Comparison of ENCODE assay signal across 8 mouse cellular contexts in genomic region chr5:89844354-89844753, GRCm38 (mm10). TPM values are rescaled to one million over a fixed set of nuclear protein-coding genes. Genes with fewer than 3 reads are reported as not detected.
DNase-seq lines count a peak whose midpoint lies in the region; ATAC-seq and TF ChIP-seq lines count a peak whose summit lies in the region.

No protein-coding gene starts in this region.

- ATAC-seq in cerebellum, adult (ENCODE audit: insufficient number of reproducible peaks, low FRiP score, low TSS enrichment): no peak
- ATAC-seq in forebrain, postnatal 0 days: peak; percentile 44
- ATAC-seq in inflammation-experienced regulatory T-cells, adult 6 months: no peak

- intact Hi-C loops in heart, postnatal 36 days (cut with DNase I): no loop called here

- H3K9ac ChIP-seq in forebrain, postnatal 0 days: no peak overlapping the region
- H3K9ac ChIP-seq in liver, adult 2 months (ENCODE audit: low read depth, low read length): no peak overlapping the region

- no peaks in the 10 kb centered on the region for H3K27me3 ChIP-seq in forebrain, postnatal 0 days (ENCODE audit: insufficient read depth, low read length)
- no peaks in the 10 kb centered on the region; the same call in 1 of the 2 replicates for H3K27me3 ChIP-seq in liver, adult 2 months (ENCODE audit: control insufficient read depth, insufficient read depth, low read length)

- H3K27ac ChIP-seq in forebrain, postnatal 0 days (ENCODE audit: low read depth, low read length): no peak overlapping the region
- H3K27ac ChIP-seq in liver, adult 2 months (replicated peaks; ENCODE audit: insufficient read depth, low read depth, low read length): no peak overlapping the region

- no peak overlapping the region for H3K4me2 ChIP-seq in forebrain, postnatal 0 days (ENCODE audit: low read depth)

- H3K4me1 ChIP-seq in forebrain, postnatal 0 days (ENCODE audit: insufficient read depth): peaks cover 6% of the 10 kb centered on the region
- no peaks in the 10 kb centered on the region; the same call in 1 of the 2 replicates for H3K4me1 ChIP-seq in liver, adult 2 months (ENCODE audit: control insufficient read depth, insufficient read depth, low read length)

- no peak for TF ChIP-seq POLR2A in liver, adult 2 months (IDR thresholded peaks at IDR 0.05; ENCODE audit: extremely low read depth, insufficient read depth, low read length)

- 23% methylated on average over 5 of the region's 5 CpGs for WGBS in forebrain, postnatal 0 days
- WGBS in liver, adult 2 months: 65% methylated on average over 5 of the region's 5 CpGs

- peak; percentile 7 for DNase-seq in cerebellum, adult 11 months
- DNase-seq in adrenal gland, adult 8-10 months: peak; percentile 5
- DNase-seq in forebrain, postnatal 0 days: peak; percentile 42
- DNase-seq in heart, postnatal 36 days: peak; percentile 64 to 68
- DNase-seq in liver, adult 2 months (ENCODE audit: extremely low read depth, low read depth, low spot score): peak; percentile 2
- DNase-seq in ovary, postnatal 14 days (ENCODE audit: low spot score): peak; percentile 42

- no peaks in the 10 kb centered on the region for H3K9me3 ChIP-seq in forebrain, postnatal 0 days (ENCODE audit: low read length)

- H3K79me2 ChIP-seq in liver, adult 2 months (ENCODE audit: control insufficient read depth, insufficient read depth, low read length): no peaks in the 10 kb centered on the region

- no peak for TF ChIP-seq CTCF in forebrain, postnatal 0 days (IDR thresholded peaks at IDR 0.05; ENCODE audit: low read depth)
- no peak for TF ChIP-seq CTCF in liver, adult 2 months (IDR thresholded peaks at IDR 0.05; ENCODE audit: low read depth, low read length)

- no peaks in the 10 kb centered on the region for H3K36me3 ChIP-seq in forebrain, postnatal 0 days (ENCODE audit: insufficient read depth)
- no peaks in the 10 kb centered on the region for H3K36me3 ChIP-seq in liver, adult 2 months (ENCODE audit: control insufficient read depth, insufficient read depth, low read length)

- H3K4me3 ChIP-seq in forebrain, postnatal 0 days (ENCODE audit: low read depth, low read length): no peak overlapping the region
- H3K4me3 ChIP-seq in liver, adult 2 months (ENCODE audit: insufficient read depth, low read depth, low read length): no peak overlapping the region

RNA-seq across cellular contexts. Expression of gene Adamts3, which starts 38.8 kb away (rescaled TPM):
- total RNA-seq in adrenal gland, adult 8-10 months (2022): 1 to 10 TPM; 4.8 to 8.4 (median 5.4) TPM
- total RNA-seq in forebrain, postnatal 0 days (2014; rRNA removed): 27.0 and 32.2 TPM in 2 replicates
- 5.3 and 5.8 TPM in 2 replicates for polyA plus RNA-seq in forebrain, postnatal 0 days (2015; fragmentation: Nextera tagmentation; extraction: Ambion mirVana)
- total RNA-seq in heart, postnatal 36 days (2021): 1 to 10 TPM; 4.6 to 5.7 TPM
- total RNA-seq in liver, adult 2 months (2014; rRNA removed): 0.37 and 0.74 TPM in 2 replicates
- polyA plus RNA-seq in liver, adult 2 months (2012; rRNA removed): 0.09 and 0.11 TPM in 2 replicates
- polyA plus RNA-seq in inflammation-experienced regulatory T-cells, adult 6 months (2017; shearing (Covaris generic)): under 1 TPM in 1 of 3 experiments, not detected in 2; 0.08 TPM

Comparison
In these comparisons a context has a peak if more than half of its experiments do, and no peak if none do; other contexts are left out.
1. DNase-seq: peak in every context shown above with its lines; median percentile 66 in heart, postnatal 36 days; 42 in forebrain, postnatal 0 days; 42 in ovary, postnatal 14 days; 7 in cerebellum, adult 11 months; 5 in adrenal gland, adult 8-10 months; 2 in liver, adult 2 months.